Mouse (Mus musculus) urinary bladder, postnatal 0 days (tissue): Measurements from ENCODE around the gene Naip5. TPM values are rescaled to one million over a fixed set of nuclear protein-coding genes. Genes with fewer than 3 reads are reported as not detected.

Source experiments
- polyA plus RNA-seq: library from polyadenylated mRNA; unstranded; fragments of >200 nt; fragmentation: Nextera tagmentation; extraction: Ambion mirVana; gene quantifications from 2 replicates; pipeline ENCODE4 v1.2.1, GENCODE M21; 2015

Naip5 gene
- polyA plus RNA-seq, result 0.40 and 1.1 TPM in 2 replicates

GRCm38 (mm10) chr13:100246223-100246622, at the start of gene Naip5:
Gene Naip5 (minus strand): TSS chr13:100246323.

GRCm38 (mm10) chr13:100201659-100202333, 44.3 kb downstream of the Naip5 start, which contains the start of gene Naip2:
Gene Naip2 (minus strand): TSS chr13:100202092.

Other genes with a start within 250 kb of the Naip5 start
- gene Mccc2, start 230.7 kb downstream of the Naip5 start, polyA plus RNA-seq, result 20.7 and 24.2 TPM in 2 replicates
- gene Bdp1, start 142.3 kb downstream of the Naip5 start, polyA plus RNA-seq, result 16.5 and 18.3 TPM in 2 replicates
- gene Serf1, start 138.3 kb downstream of the Naip5 start, polyA plus RNA-seq, result 76.2 and 90.1 TPM in 2 replicates
- 41.6 and 50.9 TPM in 2 replicates for gene Smn1, start 121.5 kb downstream of the Naip5 start, polyA plus RNA-seq
- gene Naip2, start 44.2 kb downstream of the Naip5 start, polyA plus RNA-seq, result 0.40 and 1.5 TPM in 2 replicates
- 0.54 and 0.74 TPM in 2 replicates for gene Naip6, start 71.4 kb upstream of the Naip5 start, polyA plus RNA-seq
- gene Naip1, start 206.5 kb upstream of the Naip5 start, polyA plus RNA-seq, result 0.04 and 0.17 TPM in 2 replicates
- gene Gtf2h2, start 246.3 kb upstream of the Naip5 start, polyA plus RNA-seq, result 26.8 and 27.1 TPM in 2 replicates